In genomic region chr2:28755451-28755850, GRCm38 (mm10) we compare ENCODE assay signal across 8 mouse cellular contexts. TPM values are rescaled to one million over a fixed set of nuclear protein-coding genes. Genes with fewer than 3 reads are reported as not detected.
DNase-seq lines count a peak whose midpoint lies in the region; ATAC-seq lines count a peak whose summit lies in the region.

No protein-coding gene starts in this region.

- H3K4me1 ChIP-seq in heart, embryonic 11.5 days (ENCODE audit: control insufficient read depth, insufficient read depth, low read length): peaks cover 12% of the 10 kb centered on the region
- peaks cover 28% of the 10 kb centered on the region for H3K4me1 ChIP-seq in forebrain, embryonic 13.5 days
- peaks cover 32% of the 10 kb centered on the region for H3K4me1 ChIP-seq in midbrain, embryonic 15.5 days

- ATAC-seq in heart, embryonic 11.5 days (replicated peaks; ENCODE audit: insufficient number of reproducible peaks, low FRiP score, low TSS enrichment): no peak
- ATAC-seq in forebrain, embryonic 13.5 days: peak; percentile 54; the same call in 1 of the 2 replicates
- peak; percentile 56 to 70; a peak in 3 of 4 replicates for ATAC-seq in hematopoietic stem cell, adult 5-6 weeks (replicated peaks in 1 of 2; ENCODE audit: insufficient read depth in 1 of 2, low FRiP score in 2 of 2, low TSS enrichment in 1 of 2, low read depth in 1 of 2, poor library complexity in 2 of 2, severe bottlenecking in 2 of 2)
- no peak for ATAC-seq in midbrain, embryonic 15.5 days (replicated peaks)

- no peak overlapping the region for H3K4me2 ChIP-seq in heart, embryonic 11.5 days
- no peak overlapping the region for H3K4me2 ChIP-seq in forebrain, embryonic 13.5 days
- peak overlapping the region; percentile 15; the same call in 1 of the 2 replicates for H3K4me2 ChIP-seq in midbrain, embryonic 15.5 days

- 3% methylated on average over 7 of the region's 7 CpGs for WGBS in heart, embryonic 11.5 days (ENCODE audit: insufficient replicate concordance)
- 1% methylated on average over 7 of the region's 7 CpGs for WGBS in forebrain, embryonic 13.5 days
- WGBS in midbrain, embryonic 15.5 days: 3% methylated on average over 7 of the region's 7 CpGs

- peak; percentile 67 to 94 for DNase-seq in heart, adult 18-20 months
- peak; percentile 57 for DNase-seq in c-Kit-negative CD71-positive TER-119-positive erythroid progenitor cells, embryonic 14.5 days (ENCODE audit: low read depth, low spot score)
- DNase-seq in left cerebral cortex, adult 9 months (ENCODE audit: low spot score in 2 of 2): peak; percentile 37 to 85
- DNase-seq in spleen, postnatal 10 days (ENCODE audit: low spot score in 2 of 2): peak; percentile 67 to 83

- no peak overlapping the region for H3K9ac ChIP-seq in heart, embryonic 11.5 days (ENCODE audit: low read depth, low read length)
- no peak overlapping the region for H3K9ac ChIP-seq in forebrain, embryonic 13.5 days
- no peak overlapping the region; the same call in 1 of the 2 replicates for H3K9ac ChIP-seq in midbrain, embryonic 15.5 days

- peaks cover 24% of the 10 kb centered on the region for H3K27me3 ChIP-seq in heart, embryonic 11.5 days (ENCODE audit: control insufficient read depth, insufficient read depth, low read length)
- H3K27me3 ChIP-seq in forebrain, embryonic 13.5 days: peaks cover 96% of the 10 kb centered on the region
- H3K27me3 ChIP-seq in midbrain, embryonic 15.5 days (replicated peaks): peaks cover 31% of the 10 kb centered on the region

- no peak overlapping the region for H3K27ac ChIP-seq in heart, embryonic 11.5 days (ENCODE audit: low read depth, low read length)
- no peak overlapping the region for H3K27ac ChIP-seq in forebrain, embryonic 13.5 days
- no peak overlapping the region for H3K27ac ChIP-seq in midbrain, embryonic 15.5 days

- H3K9me3 ChIP-seq in heart, embryonic 11.5 days (replicated peaks; ENCODE audit: control insufficient read depth, low read length): no peaks in the 10 kb centered on the region
- no peaks in the 10 kb centered on the region for H3K9me3 ChIP-seq in forebrain, embryonic 13.5 days (replicated peaks)
- H3K9me3 ChIP-seq in midbrain, embryonic 15.5 days: no peaks in the 10 kb centered on the region

- H3K36me3 ChIP-seq in heart, embryonic 11.5 days (ENCODE audit: control insufficient read depth, insufficient read depth, low read length): no peaks in the 10 kb centered on the region
- no peaks in the 10 kb centered on the region for H3K36me3 ChIP-seq in forebrain, embryonic 13.5 days (ENCODE audit: poor library complexity, severe bottlenecking)
- no peaks in the 10 kb centered on the region for H3K36me3 ChIP-seq in midbrain, embryonic 15.5 days (replicated peaks)

- no peak overlapping the region for H3K4me3 ChIP-seq in heart, embryonic 11.5 days (ENCODE audit: low read depth, low read length)
- H3K4me3 ChIP-seq in forebrain, embryonic 13.5 days: no peak overlapping the region
- no peak overlapping the region for H3K4me3 ChIP-seq in midbrain, embryonic 15.5 days

RNA-seq across cellular contexts. Expression of gene Ak8, which starts 55.5 kb away (rescaled TPM):
- not detected for total RNA-seq in heart, adult 18-20 months (2021)
- polyA plus RNA-seq in heart, embryonic 11.5 days (2014; fragmentation: Nextera tagmentation; extraction: Ambion mirVana): 0.45 and 1.2 TPM in 2 replicates
- polyA plus RNA-seq in forebrain, embryonic 13.5 days (2015; fragmentation: Nextera tagmentation; extraction: Ambion mirVana): 0.83 and 1.1 TPM in 2 replicates
- 0.15 and 0.38 TPM in 2 replicates for total RNA-seq in hematopoietic stem cell, adult 5-6 weeks (2017)
- polyA plus RNA-seq in midbrain, embryonic 15.5 days (2015; fragmentation: Nextera tagmentation; extraction: Ambion mirVana): 4.1 and 4.4 TPM in 2 replicates

RNA-seq across cellular contexts. Expression of gene Spaca9, which starts 55.9 kb away (rescaled TPM):
- not detected for total RNA-seq in heart, adult 18-20 months (2021)
- 2.4 and 3.0 TPM in 2 replicates for polyA plus RNA-seq in heart, embryonic 11.5 days (2014; fragmentation: Nextera tagmentation; extraction: Ambion mirVana)
- 1.6 and 2.8 TPM in 2 replicates for polyA plus RNA-seq in forebrain, embryonic 13.5 days (2015; fragmentation: Nextera tagmentation; extraction: Ambion mirVana)
- 1.4 and 3.1 TPM in 2 replicates for total RNA-seq in hematopoietic stem cell, adult 5-6 weeks (2017)
- 2.2 and 2.3 TPM in 2 replicates for polyA plus RNA-seq in midbrain, embryonic 15.5 days (2015; fragmentation: Nextera tagmentation; extraction: Ambion mirVana)

Comparison
In these comparisons a context has a peak if more than half of its experiments do, and no peak if none do; other contexts are left out.
1. ATAC-seq: peak in forebrain, embryonic 13.5 days (single experiment) and hematopoietic stem cell, adult 5-6 weeks (2 of 2); none in heart, embryonic 11.5 days (single experiment) and midbrain, embryonic 15.5 days (single experiment).
2. Peak in every context shown above with its lines, with median percentiles within 50 percentile points of each other: DNase-seq.